Mouse (Mus musculus) right cerebral cortex, adult 2 months (tissue): ENCODE data around the gene Scube1.

ENCODE experiments used
- DNase-seq, 2 experiments: peaks; one replicate each; pipeline ENCODE4 v3.0.0; 2021 to 2022; ENCODE audit warnings: low spot score in 2 of 2

The Scube1 gene

GRCm38 (mm10) chr15:83565434-83565833 is 159.4 kb downstream of the Scube1 start:
- DNase-seq = no peak

- no peak for DNase-seq
These were observed 160.8 kb downstream of the Scube1 start for GRCm38 (mm10) chr15:83563857-83564651.

GRCm38 (mm10) chr15:83563327-83563856 is 161.4 kb downstream of the Scube1 start, which contains the start of the genes Tspo and Mcat:
Gene Tspo (plus strand): TSS chr15:83563592.
Gene Mcat (minus strand): TSS chr15:83563787.
- no peak for DNase-seq

- peak; percentile 40 to 76 for DNase-seq
These were observed 162.1 kb downstream of the Scube1 start for GRCm38 (mm10) chr15:83562626-83563270.

- DNase-seq = no peak
These were observed 163.8 kb downstream of the Scube1 start for GRCm38 (mm10) chr15:83560941-83561477.

- DNase-seq = peak; percentile 84 to 88
These were observed 169.5 kb downstream of the Scube1 start for GRCm38 (mm10) chr15:83555161-83555974.
